Mouse (Mus musculus) stomach, embryonic 15.5 days (tissue): ENCODE measurements around the gene Rbms3. TPM values are rescaled to one million over a fixed set of nuclear protein-coding genes. Genes with fewer than 3 reads are reported as not detected.

Experiments
- ATAC-seq: fragments of 200-750 bp; cut with Nextera tagmentation; 2 replicates; pipeline ENCODE4 v1.8.0; 2017; ENCODE audit warnings: low read depth, moderate number of reproducible peaks, moderate TSS enrichment; ENCODE audit not compliant: insufficient read depth, low FRiP score
- H3K27ac ChIP-seq: fragments of 300-500 bp; sonication (generic); 2 replicates; pipeline ENCODE4 v1.5.1; 2015; ENCODE audit warnings: mild to moderate bottlenecking, inconsistent platforms
- H3K27me3 ChIP-seq: fragments of 300-500 bp; sonication (generic); replicated peaks from 2 replicates; pipeline ENCODE4 v1.6.1; 2015; ENCODE audit warnings: inconsistent platforms
- H3K36me3 ChIP-seq: fragments of 300-500 bp; sonication (generic); 2 replicates; pipeline ENCODE4 v1.6.1; 2015; ENCODE audit warnings: inconsistent platforms
- H3K4me1 ChIP-seq: fragments of 300-500 bp; sonication (generic); 2 replicates; pipeline ENCODE4 v1.6.1; 2015; ENCODE audit warnings: inconsistent platforms
- H3K4me2 ChIP-seq: fragments of 300-500 bp; sonication (generic); 2 replicates; pipeline ENCODE4 v1.6.1; 2015; ENCODE audit warnings: mild to moderate bottlenecking, inconsistent platforms
- H3K4me3 ChIP-seq: fragments of 300-500 bp; sonication (generic); replicated peaks from 2 replicates; pipeline ENCODE4 v1.5.1; 2015; ENCODE audit warnings: inconsistent platforms
- H3K9ac ChIP-seq: fragments of 300-500 bp; sonication (generic); 2 replicates; pipeline ENCODE4 v1.6.1; 2015; ENCODE audit warnings: inconsistent platforms
- H3K9me3 ChIP-seq: fragments of 300-500 bp; sonication (generic); 2 replicates; pipeline ENCODE4 v1.6.1; 2016; ENCODE audit warnings: inconsistent platforms
- WGBS: fragments of 180-500 bp; shearing (Covaris S2); methylation state at CpG from one replicate; pipeline ENCODE4 v1.1.7; 2015; 5-methylcytosine and 5-hydroxymethylcytosine counted together
- polyA plus RNA-seq: library from polyadenylated mRNA; unstranded; fragments of >200 nt; fragmentation: Nextera tagmentation; extraction: Ambion mirVana; gene quantifications from 2 replicates; pipeline ENCODE4 v1.2.1, GENCODE M21; 2015

Rbms3 gene
- polyA plus RNA-seq, 1 experiment from 2014 or later, result 64.3 TPM

DNA sequence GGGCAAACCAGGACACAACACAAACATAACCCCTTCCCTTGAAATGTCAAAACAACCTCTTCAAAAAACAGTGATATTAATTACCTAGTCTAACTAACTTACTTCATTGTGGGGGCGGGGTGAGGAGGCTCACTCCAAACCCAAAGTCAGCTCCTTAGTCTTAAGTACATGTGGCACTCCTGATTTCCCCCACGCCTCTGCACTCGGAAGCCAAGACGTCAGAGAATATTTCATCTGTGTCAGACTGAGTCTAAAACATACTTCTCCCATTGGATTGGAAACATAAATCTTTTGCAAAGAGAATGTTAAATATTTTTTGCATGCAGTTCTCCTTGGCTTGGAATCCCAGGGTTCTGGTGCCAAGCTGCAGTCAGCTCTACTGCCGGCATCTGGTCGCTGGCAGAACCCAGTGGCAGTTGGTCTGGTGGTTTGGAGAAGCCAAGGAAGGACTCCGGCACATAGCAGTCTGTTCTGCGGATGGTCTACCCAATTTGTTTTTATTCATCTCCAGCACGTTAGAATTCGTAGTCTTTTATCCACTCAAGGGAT is 512.5 kb downstream of the Rbms3 start:
- Histone ChIP-seq H3K36me3 (no peaks in the 10 kb centered on the region), H3K9me3 (no peaks in the 10 kb centered on the region), H3K4me2 (no peak overlapping the region), H3K9ac (no peak overlapping the region), H3K4me1 (no peaks in the 10 kb centered on the region), H3K4me3 (no peak overlapping the region), H3K27me3 (no peaks in the 10 kb centered on the region), H3K27ac (no peak overlapping the region)
- no peak for ATAC-seq
- WGBS, result 65% methylated on average over 10 of the region's 10 CpGs

DNA sequence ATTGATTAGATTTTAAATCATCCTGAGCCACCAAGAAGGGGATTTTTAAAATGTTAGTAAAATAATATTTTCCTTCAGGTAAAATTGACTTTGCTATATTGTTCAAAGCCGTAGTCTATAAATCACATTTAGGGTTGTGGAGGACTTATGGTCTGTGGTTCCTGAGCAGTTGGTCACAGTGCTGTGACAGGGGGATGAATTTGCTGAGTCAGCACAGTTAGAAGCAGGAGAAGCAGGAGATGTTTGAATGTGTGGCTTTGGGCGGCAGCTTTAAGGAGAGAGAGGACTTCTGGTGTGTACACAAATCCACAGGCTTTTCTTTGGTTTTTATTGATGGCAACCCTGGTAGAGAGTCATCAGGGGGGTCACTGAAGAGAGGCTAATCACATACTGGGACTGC is 514.1 kb downstream of the Rbms3 start:
- Histone ChIP-seq H3K4me3 (no peak overlapping the region), H3K9ac (no peak overlapping the region), H3K27me3 (no peaks in the 10 kb centered on the region), H3K36me3 (no peaks in the 10 kb centered on the region), H3K27ac (no peak overlapping the region), H3K4me1 (no peaks in the 10 kb centered on the region), H3K9me3 (no peaks in the 10 kb centered on the region), H3K4me2 (no peak overlapping the region)
- no peak for ATAC-seq
- 70% methylated on average over 2 of the region's 2 CpGs for WGBS

DNA sequence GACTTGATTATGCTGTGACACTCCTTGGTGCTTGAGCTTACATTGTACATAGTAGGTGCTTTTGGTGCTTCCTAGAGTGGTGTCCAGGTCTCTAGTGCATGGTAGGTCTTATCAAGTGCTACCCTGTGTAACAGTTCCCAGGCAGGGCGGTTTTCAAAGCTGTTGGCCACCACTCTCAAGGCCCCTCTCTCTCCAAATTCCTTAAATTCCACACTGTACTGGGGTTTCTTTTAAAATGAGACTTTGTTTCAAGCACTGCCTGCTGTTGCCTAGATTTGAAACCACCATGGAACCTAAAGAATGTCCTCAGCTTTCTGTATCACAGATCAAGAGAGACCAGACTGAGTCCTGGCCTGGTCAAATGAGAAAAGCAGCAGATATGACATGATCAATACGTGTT is 516.1 kb downstream of the Rbms3 start:
- Histone ChIP-seq H3K9me3 (no peaks in the 10 kb centered on the region), H3K27ac (no peak overlapping the region), H3K36me3 (no peaks in the 10 kb centered on the region; the same call in 1 of the 2 replicates), H3K9ac (no peak overlapping the region), H3K4me1 (no peaks in the 10 kb centered on the region), H3K27me3 (no peaks in the 10 kb centered on the region), H3K4me3 (no peak overlapping the region), H3K4me2 (no peak overlapping the region)
- WGBS, result 54% methylated on average over 2 of the region's 2 CpGs
- ATAC-seq, result no peak; the same call in 1 of the 2 replicates

DNA sequence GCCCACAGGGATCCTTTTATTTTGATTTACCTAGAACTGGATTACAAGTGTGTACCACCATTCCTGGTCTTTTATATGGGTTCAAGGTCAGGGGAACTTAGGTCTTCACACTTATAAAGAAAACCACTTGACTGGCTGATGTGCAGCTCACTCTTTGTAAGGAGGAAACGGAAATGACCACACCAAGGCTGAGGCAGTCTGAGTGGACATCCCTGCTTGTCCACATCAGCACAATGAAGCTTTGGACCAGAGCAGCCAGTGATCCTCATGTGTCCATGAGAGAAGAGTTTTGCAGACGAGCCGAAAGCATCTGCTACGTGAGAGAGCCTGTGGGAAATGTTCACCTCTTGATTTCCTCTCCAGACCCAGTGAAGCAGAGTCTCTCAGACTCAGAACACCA is 521.8 kb downstream of the Rbms3 start:
- Histone ChIP-seq H3K27ac (no peak overlapping the region), H3K9me3 (no peaks in the 10 kb centered on the region), H3K4me1 (no peaks in the 10 kb centered on the region), H3K27me3 (no peaks in the 10 kb centered on the region), H3K4me2 (no peak overlapping the region), H3K9ac (no peak overlapping the region), H3K4me3 (no peak overlapping the region), H3K36me3 (no peaks in the 10 kb centered on the region; the same call in 1 of the 2 replicates)
- ATAC-seq, result no peak
- WGBS, result 89% methylated on average over 4 of the region's 4 CpGs

DNA sequence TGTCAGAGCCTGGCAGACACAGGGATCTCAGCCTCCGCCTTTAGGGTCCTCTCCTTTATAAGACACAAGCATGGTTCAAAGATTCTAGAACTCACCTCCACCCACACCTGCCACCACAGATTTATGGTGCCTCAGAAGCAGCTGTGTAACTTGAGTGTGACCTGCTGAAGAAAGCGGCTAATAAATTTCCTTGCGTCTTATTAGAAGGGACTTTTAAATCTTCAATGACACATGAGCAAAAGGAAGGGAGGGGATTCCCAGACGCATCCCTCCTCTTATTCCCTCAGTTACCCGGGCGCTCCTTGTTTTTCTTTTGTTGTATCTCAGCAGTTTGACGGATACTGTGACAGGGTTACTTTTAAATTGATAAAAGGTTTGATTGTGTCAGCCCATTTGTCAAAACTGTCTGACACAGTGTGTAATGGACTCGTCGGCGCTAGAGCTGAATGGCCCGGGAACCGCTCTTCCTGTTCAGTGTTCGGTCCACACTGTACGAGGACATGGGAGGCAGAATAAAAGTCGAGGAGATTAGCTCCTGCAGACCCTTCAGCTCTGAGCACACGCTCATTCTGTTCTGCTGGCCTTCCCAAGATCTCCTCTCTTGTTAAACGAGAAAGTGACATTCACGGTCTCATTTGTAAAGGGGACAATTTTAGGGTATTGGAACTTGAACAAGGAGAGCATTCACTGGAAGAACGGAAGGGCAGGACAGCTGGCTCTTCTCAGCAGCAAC is 527.3 kb downstream of the Rbms3 start:
- H3K27me3 ChIP-seq, result no peaks in the 10 kb centered on the region
- ATAC-seq, result no peak
- no peaks in the 10 kb centered on the region for H3K36me3 ChIP-seq
- 49% methylated on average over 19 of the region's 19 CpGs for WGBS
- H3K4me1 ChIP-seq, result no peaks in the 10 kb centered on the region
- no peaks in the 10 kb centered on the region for H3K9me3 ChIP-seq
- H3K4me2 ChIP-seq, result no peak overlapping the region
- no peak overlapping the region for H3K4me3 ChIP-seq
- no peak overlapping the region for H3K27ac ChIP-seq
- H3K9ac ChIP-seq, result no peak overlapping the region

DNA sequence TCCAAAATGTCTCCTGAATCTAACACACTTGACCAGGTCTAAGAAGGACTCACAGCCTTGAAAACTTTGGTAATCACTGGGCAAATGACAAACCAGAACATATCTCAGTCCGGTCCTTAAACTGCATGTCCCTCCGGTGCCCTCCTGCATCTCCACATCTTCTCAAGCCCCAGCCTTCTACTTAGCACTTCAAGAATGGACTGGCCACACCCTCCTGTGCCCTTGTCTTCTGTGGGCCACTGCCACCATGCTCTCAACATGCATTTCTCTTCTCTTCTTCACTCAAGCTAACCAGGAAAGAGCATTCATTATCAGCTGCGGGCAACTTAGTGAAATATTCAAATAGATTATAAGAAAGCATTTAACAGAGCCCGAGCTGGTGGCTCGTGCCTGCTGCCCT is 529.5 kb downstream of the Rbms3 start:
- no peaks in the 10 kb centered on the region for H3K9me3 ChIP-seq
- no peak overlapping the region for H3K4me2 ChIP-seq
- H3K4me3 ChIP-seq, result no peak overlapping the region
- H3K36me3 ChIP-seq, result no peaks in the 10 kb centered on the region
- 90% methylated on average over 5 of the region's 5 CpGs for WGBS
- no peaks in the 10 kb centered on the region for H3K4me1 ChIP-seq
- no peak overlapping the region for H3K9ac ChIP-seq
- ATAC-seq, result no peak
- H3K27ac ChIP-seq, result no peak overlapping the region
- no peaks in the 10 kb centered on the region for H3K27me3 ChIP-seq

DNA sequence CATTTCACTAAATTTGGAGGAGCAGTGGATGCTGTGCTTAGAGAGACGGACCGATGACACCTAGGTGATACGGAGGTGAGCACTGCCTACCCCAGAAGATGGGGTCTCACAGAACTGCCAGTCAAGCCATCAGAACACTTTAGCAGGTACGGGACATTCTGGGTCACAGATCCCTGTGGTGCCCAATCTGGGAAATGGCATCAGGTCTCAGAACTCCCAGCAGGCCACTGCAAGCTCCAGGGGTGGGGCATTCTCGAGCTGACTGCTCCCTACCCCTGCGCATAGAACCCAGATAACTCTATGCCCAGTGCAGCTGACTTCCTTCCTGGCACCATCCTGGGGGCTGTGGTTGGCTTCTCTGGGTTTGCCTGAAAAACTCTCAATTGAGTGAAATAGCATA is 536.2 kb downstream of the Rbms3 start:
- Histone ChIP-seq H3K27ac (no peak overlapping the region), H3K9ac (no peak overlapping the region), H3K4me1 (no peaks in the 10 kb centered on the region), H3K27me3 (no peaks in the 10 kb centered on the region), H3K9me3 (no peaks in the 10 kb centered on the region), H3K4me3 (no peak overlapping the region), H3K4me2 (no peak overlapping the region), H3K36me3 (no peaks in the 10 kb centered on the region)
- no peak for ATAC-seq
- WGBS, result 87% methylated on average over 6 of the region's 6 CpGs

DNA sequence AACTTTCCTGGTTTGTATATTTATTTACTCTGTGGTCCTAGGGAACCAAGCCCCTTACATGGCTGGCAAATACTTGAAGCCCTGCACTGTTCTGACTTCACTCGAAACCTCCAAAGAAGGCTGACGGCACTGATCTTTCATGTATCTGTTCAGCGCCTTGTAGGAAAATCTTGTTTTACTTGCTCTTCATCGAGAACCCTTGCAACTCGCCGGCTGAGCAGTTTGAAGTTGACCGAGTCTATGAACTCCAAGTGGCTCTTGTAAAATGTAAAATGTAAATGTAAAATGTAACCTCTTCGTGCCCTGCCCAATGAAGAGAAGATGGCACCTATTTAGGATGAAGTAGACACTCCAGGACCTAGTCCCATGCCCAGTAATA is 537.5 kb downstream of the Rbms3 start:
- Histone ChIP-seq H3K4me1 (no peaks in the 10 kb centered on the region), H3K9me3 (no peaks in the 10 kb centered on the region), H3K4me3 (no peak overlapping the region), H3K36me3 (no peaks in the 10 kb centered on the region), H3K27ac (no peak overlapping the region), H3K27me3 (no peaks in the 10 kb centered on the region), H3K9ac (no peak overlapping the region), H3K4me2 (no peak overlapping the region)
- WGBS, result 91% methylated on average over 8 of the region's 8 CpGs
- ATAC-seq, result no peak

DNA sequence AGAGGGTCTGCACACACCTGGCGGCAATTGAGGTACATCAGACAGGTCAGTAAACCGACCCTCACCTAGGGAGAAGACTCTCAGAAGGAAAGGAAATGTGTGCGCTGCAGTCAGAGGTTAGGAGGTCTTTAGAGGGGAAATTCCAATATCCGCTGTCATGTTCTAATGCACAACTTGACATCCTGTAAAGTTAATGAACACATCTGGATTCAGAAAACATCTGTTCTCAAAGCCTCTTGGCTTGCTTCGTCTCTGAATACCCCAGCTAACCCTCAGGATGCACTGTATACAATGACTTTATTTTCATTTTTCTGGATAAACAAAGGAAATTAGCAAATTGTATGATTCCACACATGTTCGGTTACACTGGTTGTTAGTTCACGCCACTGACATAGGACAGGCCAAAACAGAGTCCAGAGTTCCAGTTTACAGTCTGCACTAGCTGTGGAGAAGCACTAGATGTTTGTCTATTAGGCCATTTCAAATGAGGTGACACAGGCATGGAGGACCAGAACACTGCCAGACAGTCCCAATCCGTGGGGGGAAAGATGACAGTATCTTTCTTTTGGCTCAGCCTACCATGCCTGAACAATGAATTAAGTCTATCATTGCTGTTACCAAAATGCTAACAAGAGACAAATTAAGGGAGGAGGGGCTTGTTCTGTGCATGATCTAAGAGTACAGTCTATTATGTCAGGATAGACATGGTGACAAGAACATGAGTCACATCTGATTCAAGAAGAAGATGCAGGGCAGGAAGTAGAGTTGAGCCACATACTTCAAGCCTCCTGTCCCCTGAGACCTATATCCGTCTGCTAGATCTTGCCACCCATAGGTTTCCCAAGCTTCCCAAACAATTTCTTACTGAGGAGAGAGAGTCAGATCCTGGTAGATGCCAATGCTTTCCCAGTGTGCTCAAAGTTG is 538.2 kb downstream of the Rbms3 start:
- no peaks in the 10 kb centered on the region for H3K9me3 ChIP-seq
- no peak overlapping the region for H3K4me2 ChIP-seq
- no peak for ATAC-seq
- no peak overlapping the region for H3K27ac ChIP-seq
- WGBS, result 54% methylated on average over 9 of the region's 9 CpGs
- H3K36me3 ChIP-seq, result no peaks in the 10 kb centered on the region
- H3K27me3 ChIP-seq, result no peaks in the 10 kb centered on the region
- no peak overlapping the region for H3K4me3 ChIP-seq
- H3K9ac ChIP-seq, result no peak overlapping the region
- no peaks in the 10 kb centered on the region for H3K4me1 ChIP-seq

DNA sequence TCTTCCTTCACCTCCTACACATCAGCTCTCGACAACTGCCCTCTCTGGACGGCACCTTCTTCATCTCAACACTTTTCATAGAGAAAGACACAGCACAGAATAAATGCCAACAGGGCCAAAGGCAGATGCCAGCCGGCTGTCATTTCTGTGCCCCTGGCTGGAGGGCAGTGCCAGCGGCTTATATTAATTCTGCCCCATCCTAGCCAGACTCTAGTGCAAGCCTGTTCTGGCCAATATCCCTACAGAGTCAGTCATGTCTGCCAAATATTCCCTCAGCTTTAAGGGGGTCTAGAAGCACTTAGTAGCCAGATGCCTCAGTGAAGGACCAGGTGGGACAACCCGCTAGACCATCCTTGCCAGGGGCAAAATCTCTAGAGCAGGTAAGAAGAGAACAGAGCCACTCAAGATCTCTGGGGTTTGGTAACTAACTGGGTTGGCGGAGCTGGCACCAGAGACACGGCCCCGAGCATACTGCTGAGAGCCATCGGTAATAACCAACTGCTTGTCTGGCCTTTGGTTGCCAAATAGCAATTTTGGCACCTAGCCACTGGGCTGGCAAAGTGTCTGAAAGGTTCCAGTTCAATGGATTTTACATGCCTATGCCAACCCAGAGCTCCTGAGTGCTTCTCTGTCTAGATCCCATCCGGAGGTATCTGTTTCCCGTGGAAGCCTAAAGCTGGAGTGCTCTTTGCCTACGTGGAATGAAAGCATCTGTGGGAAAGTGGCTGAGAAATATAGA is 540.1 kb downstream of the Rbms3 start:
- Histone ChIP-seq H3K4me1 (no peaks in the 10 kb centered on the region), H3K9ac (no peak overlapping the region), H3K9me3 (no peaks in the 10 kb centered on the region), H3K36me3 (no peaks in the 10 kb centered on the region), H3K4me2 (no peak overlapping the region), H3K4me3 (no peak overlapping the region), H3K27me3 (no peaks in the 10 kb centered on the region), H3K27ac (no peak overlapping the region)
- no peak for ATAC-seq
- WGBS, result 94% methylated on average over 12 of the region's 12 CpGs

DNA sequence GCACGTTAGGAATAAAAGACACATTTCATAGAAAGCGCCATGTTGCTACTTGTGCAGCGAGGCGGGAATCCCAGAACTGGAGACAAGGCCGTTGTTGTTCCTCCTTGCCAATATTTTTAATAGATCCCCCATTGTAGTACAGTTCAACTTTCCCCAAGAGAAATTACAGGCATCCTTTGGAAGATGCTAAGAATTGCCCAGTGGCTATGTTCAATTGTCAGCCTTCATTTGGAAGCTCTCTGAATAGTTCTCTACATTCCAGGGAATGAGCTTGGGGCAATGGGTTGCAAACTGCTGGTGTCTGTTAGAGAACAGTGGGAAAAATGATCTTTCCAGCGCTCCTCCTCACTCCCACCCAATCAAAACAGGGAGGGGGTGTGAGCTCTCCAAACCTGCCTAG is 541.4 kb downstream of the Rbms3 start:
- ATAC-seq, result no peak
- 85% methylated on average over 6 of the region's 6 CpGs for WGBS

More for the DNA sequence above, 541.4 kb downstream of the Rbms3 start:
- Histone ChIP-seq H3K27me3 (no peaks in the 10 kb centered on the region), H3K4me1 (no peaks in the 10 kb centered on the region), H3K4me2 (no peak overlapping the region), H3K4me3 (no peak overlapping the region), H3K9me3 (no peaks in the 10 kb centered on the region), H3K36me3 (no peaks in the 10 kb centered on the region), H3K9ac (no peak overlapping the region), H3K27ac (no peak overlapping the region)
